Mouse (Mus musculus) midbrain, embryonic 10.5 days (tissue): Measurements from ENCODE around the gene Col18a1. TPM values are rescaled to one million over a fixed set of nuclear protein-coding genes. Genes with fewer than 3 reads are reported as not detected.

Experiments used
- DNase-seq: peaks from one replicate; pipeline ENCODE4 v3.0.0-alpha.2; 2017; ENCODE audit warnings: low spot score
- H3K27ac ChIP-seq: fragments of 300-500 bp; sonication (generic); replicated peaks from 2 replicates; pipeline ENCODE4 v1.5.1; 2016; ENCODE audit warnings: mild to moderate bottlenecking
- H3K27me3 ChIP-seq: fragments of 300-500 bp; sonication (generic); 2 replicates; pipeline ENCODE4 v1.6.1; 2016; ENCODE audit warnings: low read depth, mild to moderate bottlenecking; ENCODE audit not compliant: poor library complexity, severe bottlenecking
- H3K36me3 ChIP-seq: fragments of 300-500 bp; sonication (generic); 2 replicates; pipeline ENCODE4 v1.6.1; 2016; ENCODE audit warnings: mild to moderate bottlenecking, moderate library complexity
- H3K4me1 ChIP-seq: fragments of 300-500 bp; sonication (generic); 2 replicates; pipeline ENCODE4 v1.6.1; 2016
- H3K4me3 ChIP-seq: fragments of 300-500 bp; sonication (generic); 2 replicates; pipeline ENCODE4 v1.5.1; 2016; ENCODE audit warnings: mild to moderate bottlenecking, moderate library complexity
- H3K9me3 ChIP-seq: fragments of 300-500 bp; sonication (generic); replicated peaks from 2 replicates; pipeline ENCODE4 v1.6.1; 2016; ENCODE audit warnings: mild to moderate bottlenecking
- WGBS: fragments of 180-500 bp; shearing (Covaris S2); methylation state at CpG from one replicate; pipeline ENCODE4 v1.1.7; 2016; 5-methylcytosine and 5-hydroxymethylcytosine counted together
- polyA plus RNA-seq: library from polyadenylated mRNA; unstranded; fragments of >200 nt; fragmentation: Nextera tagmentation; extraction: Ambion mirVana; gene quantifications from 2 replicates; pipeline ENCODE4 v1.2.1, GENCODE M21; 2016

Col18a1 gene
- polyA plus RNA-seq, 1 experiment from 2014 or later: 155 TPM

DNA sequence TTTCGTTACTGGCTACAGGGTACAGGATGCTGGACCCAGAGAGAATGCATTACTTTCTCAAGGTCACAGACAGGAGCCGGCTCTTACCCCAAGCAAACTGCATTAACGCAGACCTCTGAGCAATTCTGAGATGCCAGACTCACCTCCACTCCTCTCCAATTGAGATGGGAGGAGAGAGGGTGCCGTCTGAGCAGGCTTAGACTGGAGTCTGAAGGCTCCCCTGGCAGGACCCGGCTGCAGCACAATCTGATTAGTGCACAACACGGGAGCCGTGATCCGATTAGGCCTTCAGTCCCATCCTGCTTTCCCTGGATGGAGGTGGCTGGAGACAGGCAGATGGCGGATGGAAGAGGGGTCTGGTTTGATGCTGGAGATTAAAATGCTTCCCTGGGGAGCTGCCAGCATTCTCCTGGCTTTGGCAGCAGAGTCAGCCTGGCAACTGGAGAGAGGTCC, 158.2 kb downstream of the Col18a1 start:
- H3K4me3 ChIP-seq: peak overlapping the region; percentile 21; the same call in 1 of the 2 replicates
- no peaks in the 10 kb centered on the region for H3K27me3 ChIP-seq
- H3K4me1 ChIP-seq: peaks cover 37% of the 10 kb centered on the region
- DNase-seq: peak; percentile 74
- no peaks in the 10 kb centered on the region for H3K36me3 ChIP-seq
- peak overlapping the region; percentile 87 for H3K27ac ChIP-seq
- H3K9me3 ChIP-seq: no peaks in the 10 kb centered on the region
- WGBS: 21% methylated on average over 9 of the region's 9 CpGs

DNA sequence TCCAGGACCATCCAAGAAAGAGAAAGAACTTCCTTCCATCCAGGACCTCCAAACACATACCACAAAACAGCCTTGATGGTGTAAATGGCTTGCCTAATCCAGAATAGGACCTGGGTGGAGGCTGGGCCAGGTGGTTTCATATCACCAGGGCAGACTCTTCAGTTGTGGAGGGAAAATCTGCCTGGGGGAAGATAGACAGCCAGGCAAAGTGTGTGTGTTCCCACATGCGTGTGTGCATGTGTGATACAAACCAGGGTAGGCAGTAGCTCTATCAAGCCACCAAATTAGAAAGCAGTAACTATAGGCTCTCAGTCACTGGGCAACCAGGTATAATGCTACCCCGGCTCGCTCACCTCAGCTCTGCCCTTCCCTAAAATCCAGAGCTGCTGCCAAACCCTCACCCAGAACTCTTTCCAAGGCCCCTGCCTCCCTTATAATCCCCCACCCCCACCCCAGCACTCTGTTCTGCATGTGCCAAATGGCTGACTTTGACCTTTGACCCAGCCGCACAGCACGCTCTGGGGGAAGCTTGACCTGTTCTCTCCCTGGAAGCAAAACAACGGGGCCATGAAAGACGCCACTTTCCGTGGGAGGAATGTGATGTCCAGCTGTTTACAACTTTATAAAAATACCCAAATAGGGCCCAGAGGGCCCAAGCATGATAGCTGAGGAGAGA, 158.8 kb downstream of the Col18a1 start:
- Histone ChIP-seq H3K4me1 (peaks cover 37% of the 10 kb centered on the region), H3K4me3 (peak overlapping the region; percentile 21; the same call in 1 of the 2 replicates), H3K9me3 (no peaks in the 10 kb centered on the region), H3K27me3 (no peaks in the 10 kb centered on the region), H3K36me3 (no peaks in the 10 kb centered on the region), H3K27ac (peak overlapping the region; percentile 87)
- DNase-seq: peak; percentile 80
- WGBS: 25% methylated on average over 8 of the region's 8 CpGs

GRCm38 (mm10) chr10:77004936-77005335, 161.4 kb downstream of the Col18a1 start:
- no peaks in the 10 kb centered on the region for H3K27me3 ChIP-seq
- H3K36me3 ChIP-seq: no peaks in the 10 kb centered on the region
- no peaks in the 10 kb centered on the region for H3K9me3 ChIP-seq
- H3K4me3 ChIP-seq: no peak overlapping the region
- 25% methylated on average over 7 of the region's 7 CpGs for WGBS
- H3K4me1 ChIP-seq: peaks cover 37% of the 10 kb centered on the region
- H3K27ac ChIP-seq: peak overlapping the region; percentile 79
- DNase-seq: peak; percentile 38

Other genes starting within 250 kb of the Col18a1 start
- 83.1 and 85.4 TPM in 2 replicates for gene Pcbp3, start 204.7 kb downstream of the Col18a1 start, polyA plus RNA-seq
- gene Slc19a1, start 134.3 kb downstream of the Col18a1 start, polyA plus RNA-seq: 37.2 and 37.9 TPM in 2 replicates
- 80.2 and 82.2 TPM in 2 replicates for gene Pofut2, start 92.7 kb upstream of the Col18a1 start, polyA plus RNA-seq